Mouse (Mus musculus): ENCODE results near the gene Tmem50b. TPM values are rescaled to one million over a fixed set of nuclear protein-coding genes. Genes with fewer than 3 reads are reported as not detected.
A peak's percentile ranks its signal among the peaks of the same experiment; 100 is the strongest.

Tmem50b gene
- polyA plus RNA-seq, 1 experiment = 148 TPM

DNA sequence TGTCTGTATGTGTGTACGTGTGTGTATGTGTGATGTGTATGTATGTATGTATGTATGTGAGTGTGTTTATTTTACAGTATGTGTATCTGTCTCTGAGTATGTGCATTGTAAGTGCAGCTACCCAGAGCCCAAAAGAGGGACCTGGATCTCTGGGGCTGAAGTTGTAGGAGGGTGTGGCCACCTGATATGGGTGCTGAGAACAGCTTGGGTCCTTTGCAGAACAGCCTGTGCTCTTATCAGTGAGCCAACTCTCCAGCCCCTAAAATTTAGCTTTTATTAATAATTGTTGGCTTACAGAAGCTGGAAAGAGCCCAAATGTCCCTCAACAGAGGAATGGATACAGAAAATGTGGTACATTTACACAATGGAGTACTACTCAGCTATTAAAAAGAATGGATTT is 54.0 kb downstream of the Tmem50b start:
- no peak overlapping the region for H3K27ac ChIP-seq (ENCODE audit: insufficient read depth, low read length)
- no peak for DNase-seq
- WGBS = 98% methylated on average over 1 of the region's 1 CpGs
- H3K4me1 ChIP-seq (ENCODE audit: control insufficient read depth, insufficient read depth, low read length) = no peaks in the 10 kb centered on the region; the same call in 1 of the 2 replicates
- H3K27me3 ChIP-seq (ENCODE audit: control insufficient read depth, insufficient read depth, low read length) = no peaks in the 10 kb centered on the region
- no peak overlapping the region for H3K4me3 ChIP-seq (replicated peaks; ENCODE audit: insufficient read depth, low read depth, low read length)
- TF ChIP-seq CTCF (IDR thresholded peaks at IDR 0.05; ENCODE audit: borderline replicate concordance, insufficient read depth, low read depth, low read length) (no peak), POLR2A (IDR thresholded peaks at IDR 0.05; ENCODE audit: borderline replicate concordance, insufficient read depth, low read length) (no peak)

DNA sequence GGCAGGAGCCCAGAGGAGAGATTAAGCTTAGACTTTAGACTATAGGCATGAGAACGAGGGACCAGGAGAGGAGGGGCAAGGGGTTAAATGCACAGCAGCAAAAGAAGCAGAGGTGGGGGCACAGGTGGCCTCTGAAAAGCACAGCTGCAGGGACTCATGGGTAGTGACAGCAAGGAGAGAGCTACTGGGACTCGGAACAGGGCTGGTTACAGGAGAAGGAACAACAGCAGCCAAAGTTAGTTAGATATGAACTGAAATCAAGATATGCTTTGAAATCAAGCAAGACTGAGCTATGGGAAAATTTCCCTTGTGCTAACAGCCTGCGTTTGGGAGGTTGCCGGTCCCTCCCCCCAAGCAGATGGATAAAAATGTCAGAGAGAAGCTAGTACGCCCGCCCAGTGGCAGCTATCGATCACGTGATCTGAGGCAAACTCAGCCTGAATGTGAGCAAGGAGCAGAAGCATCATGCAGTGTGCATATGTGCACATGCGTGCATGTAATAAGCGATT is 56.0 kb downstream of the Tmem50b start:
- Histone ChIP-seq H3K4me1 (ENCODE audit: control insufficient read depth, insufficient read depth, low read length) (no peaks in the 10 kb centered on the region), H3K27me3 (ENCODE audit: control insufficient read depth, insufficient read depth, low read length) (no peaks in the 10 kb centered on the region), H3K27ac (ENCODE audit: insufficient read depth, low read length) (no peak overlapping the region), H3K4me3 (replicated peaks; ENCODE audit: insufficient read depth, low read depth, low read length) (peak overlapping the region; percentile 36)
- TF ChIP-seq CTCF (IDR thresholded peaks at IDR 0.05; ENCODE audit: borderline replicate concordance, insufficient read depth, low read depth, low read length) (no peak), POLR2A (IDR thresholded peaks at IDR 0.05; ENCODE audit: borderline replicate concordance, insufficient read depth, low read length) (no peak)
- WGBS = 30% methylated on average over 10 of the region's 10 CpGs
- DNase-seq = no peak

DNA sequence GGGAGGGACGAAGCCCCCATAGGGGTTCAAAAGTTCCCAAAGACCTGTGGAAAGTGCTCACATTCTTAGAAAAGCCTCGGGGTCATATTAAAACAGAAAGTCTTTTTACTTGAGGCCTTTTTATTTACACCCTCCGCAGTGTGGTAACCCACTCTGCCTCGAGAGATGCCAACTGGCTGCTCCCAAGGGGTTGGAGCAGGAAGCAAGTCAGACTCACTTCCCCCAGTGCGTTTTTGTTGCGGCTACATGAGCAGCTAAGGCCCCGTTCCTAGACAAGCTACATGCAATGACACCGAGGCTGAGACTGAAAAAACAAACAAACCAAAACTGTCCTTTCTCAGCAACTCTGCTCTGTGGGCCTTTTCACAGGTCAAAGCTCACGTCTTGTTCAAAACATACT is 59.1 kb downstream of the Tmem50b start:
- DNase-seq = no peak
- H3K27me3 ChIP-seq (ENCODE audit: control insufficient read depth, insufficient read depth, low read length) = no peaks in the 10 kb centered on the region
- H3K27ac ChIP-seq (ENCODE audit: insufficient read depth, low read length) = no peak overlapping the region
- H3K4me1 ChIP-seq (ENCODE audit: control insufficient read depth, insufficient read depth, low read length) = no peaks in the 10 kb centered on the region
- WGBS = 73% methylated on average over 9 of the region's 9 CpGs
- H3K4me3 ChIP-seq (replicated peaks; ENCODE audit: insufficient read depth, low read depth, low read length) = no peak overlapping the region
- TF ChIP-seq POLR2A (IDR thresholded peaks at IDR 0.05; ENCODE audit: borderline replicate concordance, insufficient read depth, low read length) (no peak), CTCF (IDR thresholded peaks at IDR 0.05; ENCODE audit: borderline replicate concordance, insufficient read depth, low read depth, low read length) (no peak)

GRCm38 (mm10) chr16:91538051-91538450 is 59.5 kb downstream of the Tmem50b start:
- Histone ChIP-seq H3K4me1 (ENCODE audit: control insufficient read depth, insufficient read depth, low read length) (no peaks in the 10 kb centered on the region), H3K27ac (ENCODE audit: insufficient read depth, low read length) (no peak overlapping the region), H3K27me3 (ENCODE audit: control insufficient read depth, insufficient read depth, low read length) (no peaks in the 10 kb centered on the region), H3K4me3 (replicated peaks; ENCODE audit: insufficient read depth, low read depth, low read length) (no peak overlapping the region)
- TF ChIP-seq CTCF (IDR thresholded peaks at IDR 0.05; ENCODE audit: borderline replicate concordance, insufficient read depth, low read depth, low read length) (no peak), POLR2A (IDR thresholded peaks at IDR 0.05; ENCODE audit: borderline replicate concordance, insufficient read depth, low read length) (no peak)
- 85% methylated on average over 6 of the region's 6 CpGs for WGBS
- DNase-seq = no peak

DNA sequence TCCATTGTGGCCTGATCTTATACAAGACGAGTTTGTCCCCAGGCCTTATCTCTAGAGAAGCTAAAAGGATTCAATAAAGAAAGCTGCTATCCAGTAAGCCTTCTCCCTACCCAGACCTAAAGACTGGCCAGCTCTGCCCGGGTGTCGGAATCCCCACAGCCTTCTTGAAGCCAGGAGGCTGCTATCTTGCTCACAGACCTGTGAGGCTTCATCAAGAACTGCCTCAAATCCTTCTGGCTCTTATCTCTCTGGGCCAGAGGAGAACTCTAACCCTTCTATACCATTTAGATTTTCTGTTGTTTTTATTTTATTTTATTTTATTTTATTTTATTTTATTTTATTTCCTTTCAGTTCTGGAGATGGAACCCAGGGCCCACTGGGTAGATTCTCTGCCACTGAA is 60.5 kb downstream of the Tmem50b start:
- TF ChIP-seq POLR2A (IDR thresholded peaks at IDR 0.05; ENCODE audit: borderline replicate concordance, insufficient read depth, low read length) (no peak), CTCF (IDR thresholded peaks at IDR 0.05; ENCODE audit: borderline replicate concordance, insufficient read depth, low read depth, low read length) (no peak)
- no peaks in the 10 kb centered on the region for H3K4me1 ChIP-seq (ENCODE audit: control insufficient read depth, insufficient read depth, low read length)
- DNase-seq = no peak
- H3K27ac ChIP-seq (ENCODE audit: insufficient read depth, low read length) = no peak overlapping the region
- H3K27me3 ChIP-seq (ENCODE audit: control insufficient read depth, insufficient read depth, low read length) = no peaks in the 10 kb centered on the region
- 87% methylated on average over 3 of the region's 3 CpGs for WGBS
- H3K4me3 ChIP-seq (replicated peaks; ENCODE audit: insufficient read depth, low read depth, low read length) = no peak overlapping the region

GRCm38 (mm10) chr16:91536372-91536771 is 61.2 kb downstream of the Tmem50b start:
- H3K27me3 ChIP-seq (ENCODE audit: control insufficient read depth, insufficient read depth, low read length) = no peaks in the 10 kb centered on the region
- H3K4me1 ChIP-seq (ENCODE audit: control insufficient read depth, insufficient read depth, low read length) = no peaks in the 10 kb centered on the region
- no peak overlapping the region for H3K4me3 ChIP-seq (replicated peaks; ENCODE audit: insufficient read depth, low read depth, low read length)
- no peak overlapping the region for H3K27ac ChIP-seq (ENCODE audit: insufficient read depth, low read length)
- 89% methylated on average over 6 of the region's 6 CpGs for WGBS
- no peak for DNase-seq
- no peak for TF ChIP-seq CTCF (IDR thresholded peaks at IDR 0.05; ENCODE audit: borderline replicate concordance, insufficient read depth, low read depth, low read length)
- no peak for TF ChIP-seq POLR2A (IDR thresholded peaks at IDR 0.05; ENCODE audit: borderline replicate concordance, insufficient read depth, low read length)

- Histone ChIP-seq H3K4me3 (replicated peaks; ENCODE audit: insufficient read depth, low read depth, low read length) (no peak overlapping the region), H3K4me1 (ENCODE audit: control insufficient read depth, insufficient read depth, low read length) (no peaks in the 10 kb centered on the region), H3K27ac (ENCODE audit: insufficient read depth, low read length) (no peak overlapping the region), H3K27me3 (ENCODE audit: control insufficient read depth, insufficient read depth, low read length) (no peaks in the 10 kb centered on the region)
- TF ChIP-seq POLR2A (IDR thresholded peaks at IDR 0.05; ENCODE audit: borderline replicate concordance, insufficient read depth, low read length) (no peak), CTCF (IDR thresholded peaks at IDR 0.05; ENCODE audit: borderline replicate concordance, insufficient read depth, low read depth, low read length) (no peak)
- no peak for DNase-seq
- WGBS = 71% methylated on average over 6 of the region's 6 CpGs
Observed at GRCm38 (mm10) chr16:91534888-91535287, 62.7 kb downstream of the Tmem50b start.

GRCm38 (mm10) chr16:91534477-91534876 is 63.1 kb downstream of the Tmem50b start:
- DNase-seq = peak in 1 of 2 experiments; percentile 35
- H3K4me1 ChIP-seq (ENCODE audit: control insufficient read depth, insufficient read depth, low read length) = no peaks in the 10 kb centered on the region
- WGBS = 54% methylated on average over 13 of the region's 13 CpGs
- H3K27ac ChIP-seq (ENCODE audit: insufficient read depth, low read length) = no peak overlapping the region
- no peak for TF ChIP-seq CTCF (IDR thresholded peaks at IDR 0.05; ENCODE audit: borderline replicate concordance, insufficient read depth, low read depth, low read length)
- H3K27me3 ChIP-seq (ENCODE audit: control insufficient read depth, insufficient read depth, low read length) = no peaks in the 10 kb centered on the region
- H3K4me3 ChIP-seq (replicated peaks; ENCODE audit: insufficient read depth, low read depth, low read length) = no peak overlapping the region

All from cerebellum, adult 2 months (tissue).